Mouse (Mus musculus): ENCODE measurements around the gene Serpina3f. TPM values are rescaled to one million over a fixed set of nuclear protein-coding genes. Genes with fewer than 3 reads are reported as not detected.
"Not testable (repeated sequence)": the region's sequence is repeated elsewhere in the genome, so short reads cannot be mapped to it uniquely, and the experiment has no call there.

Serpina3f gene
- polyA plus RNA-seq, 1 experiment from 2014 or later: 0.12 TPM

DNA sequence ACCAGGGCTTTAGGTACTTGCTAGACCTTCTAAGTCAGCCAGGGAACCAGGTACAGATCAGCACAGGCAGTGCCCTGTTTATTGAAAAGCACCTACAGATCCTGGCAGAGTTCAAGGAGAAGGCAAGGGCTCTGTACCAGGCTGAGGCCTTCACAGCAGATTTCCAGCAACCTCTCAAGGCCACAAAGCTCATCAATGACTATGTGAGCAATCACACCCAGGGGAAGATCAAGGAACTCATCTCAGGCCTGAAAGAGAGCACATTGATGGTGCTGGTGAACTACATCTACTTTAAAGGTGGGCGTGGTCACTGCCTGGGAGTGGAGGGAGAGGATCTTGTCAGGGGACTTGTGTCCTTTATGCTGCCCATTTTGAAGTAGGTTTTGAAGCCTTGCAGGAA lies 23.7 kb downstream of the Serpina3f start:
- DNase-seq (ENCODE audit: low spot score); H3K27me3 ChIP-seq (replicated peaks; ENCODE audit: control insufficient read depth, insufficient read depth, low read length); H3K27ac ChIP-seq (ENCODE audit: low read depth); ATAC-seq (replicated peaks; ENCODE audit: low FRiP score, low TSS enrichment, low read depth); H3K4me3 ChIP-seq (ENCODE audit: low read depth, low read length); H3K36me3 ChIP-seq (ENCODE audit: control insufficient read depth, insufficient read depth, low read length); H3K9me3 ChIP-seq (ENCODE audit: control insufficient read depth, low read length); H3K4me1 ChIP-seq (replicated peaks; ENCODE audit: control insufficient read depth, insufficient read depth, low read length); H3K4me2 ChIP-seq (ENCODE audit: low read length); H3K9ac ChIP-seq (ENCODE audit: low read length): not testable (repeated sequence)
- 76% methylated on average over 1 of the region's 1 CpGs for WGBS

DNA sequence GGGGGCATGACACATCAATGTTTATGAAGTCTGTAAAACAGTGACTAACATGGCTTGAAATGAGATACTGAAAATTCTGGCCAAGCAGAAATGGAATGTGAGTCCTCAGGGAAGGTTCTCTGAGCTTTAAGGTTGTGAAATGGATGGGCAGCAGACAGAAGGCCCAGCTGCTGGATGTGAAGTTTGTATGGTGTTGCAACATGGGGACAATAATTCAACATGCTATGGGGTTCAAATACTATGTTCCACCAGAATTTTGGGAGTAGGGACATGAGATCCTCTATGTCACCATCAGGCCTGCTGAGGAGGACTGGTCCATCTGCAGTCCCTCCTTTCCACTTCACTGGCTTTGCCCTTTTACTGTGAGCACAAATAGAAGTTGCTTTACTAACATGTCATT lies 29.0 kb downstream of the Serpina3f start:
- H3K9ac ChIP-seq (ENCODE audit: low read length): no peak overlapping the region
- H3K27ac ChIP-seq (ENCODE audit: low read depth): no peak overlapping the region
- ATAC-seq (replicated peaks; ENCODE audit: low FRiP score, low TSS enrichment, low read depth) (no peak), DNase-seq (ENCODE audit: low spot score) (no peak)
- H3K4me2 ChIP-seq (ENCODE audit: low read length): no peak overlapping the region
- H3K4me3 ChIP-seq (ENCODE audit: low read depth, low read length): no peak overlapping the region
- no peaks in the 10 kb centered on the region for H3K4me1 ChIP-seq (replicated peaks; ENCODE audit: control insufficient read depth, insufficient read depth, low read length)
- no peaks in the 10 kb centered on the region for H3K9me3 ChIP-seq (ENCODE audit: control insufficient read depth, low read length)
- no peaks in the 10 kb centered on the region for H3K27me3 ChIP-seq (replicated peaks; ENCODE audit: control insufficient read depth, insufficient read depth, low read length)
- H3K36me3 ChIP-seq (ENCODE audit: control insufficient read depth, insufficient read depth, low read length): no peaks in the 10 kb centered on the region

- ATAC-seq (replicated peaks; ENCODE audit: low FRiP score, low TSS enrichment, low read depth): no peak
- Histone ChIP-seq H3K9ac (ENCODE audit: low read length) (no peak overlapping the region), H3K4me2 (ENCODE audit: low read length) (no peak overlapping the region), H3K27ac (ENCODE audit: low read depth) (no peak overlapping the region), H3K27me3 (replicated peaks; ENCODE audit: control insufficient read depth, insufficient read depth, low read length) (no peaks in the 10 kb centered on the region), H3K9me3 (ENCODE audit: control insufficient read depth, low read length) (no peaks in the 10 kb centered on the region), H3K4me1 (replicated peaks; ENCODE audit: control insufficient read depth, insufficient read depth, low read length) (no peaks in the 10 kb centered on the region), H3K4me3 (ENCODE audit: low read depth, low read length) (no peak overlapping the region), H3K36me3 (ENCODE audit: control insufficient read depth, insufficient read depth, low read length) (no peaks in the 10 kb centered on the region)
- WGBS: 67% methylated on average over 1 of the region's 1 CpGs
- no peak for DNase-seq (ENCODE audit: low spot score)
Observed at GRCm38 (mm10) chr12:104245092-104245491, 30.7 kb downstream of the Serpina3f start.

GRCm38 (mm10) chr12:104245595-104245994 lies 31.3 kb downstream of the Serpina3f start:
- 76% methylated on average over 3 of the region's 3 CpGs for WGBS
- Histone ChIP-seq H3K27ac (ENCODE audit: low read depth) (no peak overlapping the region), H3K4me2 (ENCODE audit: low read length) (no peak overlapping the region), H3K36me3 (ENCODE audit: control insufficient read depth, insufficient read depth, low read length) (no peaks in the 10 kb centered on the region), H3K9me3 (ENCODE audit: control insufficient read depth, low read length) (no peaks in the 10 kb centered on the region), H3K4me3 (ENCODE audit: low read depth, low read length) (no peak overlapping the region), H3K9ac (ENCODE audit: low read length) (no peak overlapping the region), H3K4me1 (replicated peaks; ENCODE audit: control insufficient read depth, insufficient read depth, low read length) (no peaks in the 10 kb centered on the region), H3K27me3 (replicated peaks; ENCODE audit: control insufficient read depth, insufficient read depth, low read length) (no peaks in the 10 kb centered on the region)
- DNase-seq (ENCODE audit: low spot score) (no peak), ATAC-seq (replicated peaks; ENCODE audit: low FRiP score, low TSS enrichment, low read depth) (no peak)

GRCm38 (mm10) chr12:104247553-104248002 lies 33.2 kb downstream of the Serpina3f start:
- ATAC-seq (replicated peaks; ENCODE audit: low FRiP score, low TSS enrichment, low read depth) (no peak), DNase-seq (ENCODE audit: low spot score) (no peak)
- no peaks in the 10 kb centered on the region for H3K36me3 ChIP-seq (ENCODE audit: control insufficient read depth, insufficient read depth, low read length)
- no peak overlapping the region for H3K4me2 ChIP-seq (ENCODE audit: low read length)
- no peak overlapping the region for H3K27ac ChIP-seq (ENCODE audit: low read depth)
- no peak overlapping the region for H3K9ac ChIP-seq (ENCODE audit: low read length)
- no peaks in the 10 kb centered on the region for H3K27me3 ChIP-seq (replicated peaks; ENCODE audit: control insufficient read depth, insufficient read depth, low read length)
- H3K4me3 ChIP-seq (ENCODE audit: low read depth, low read length): no peak overlapping the region
- no peaks in the 10 kb centered on the region for H3K9me3 ChIP-seq (ENCODE audit: control insufficient read depth, low read length)
- H3K4me1 ChIP-seq (replicated peaks; ENCODE audit: control insufficient read depth, insufficient read depth, low read length): no peaks in the 10 kb centered on the region

GRCm38 (mm10) chr12:104248231-104248630 lies 33.9 kb downstream of the Serpina3f start:
- Histone ChIP-seq H3K9me3 (ENCODE audit: control insufficient read depth, low read length) (no peaks in the 10 kb centered on the region), H3K4me3 (ENCODE audit: low read depth, low read length) (no peak overlapping the region), H3K4me1 (replicated peaks; ENCODE audit: control insufficient read depth, insufficient read depth, low read length) (no peaks in the 10 kb centered on the region), H3K9ac (ENCODE audit: low read length) (no peak overlapping the region), H3K27ac (ENCODE audit: low read depth) (no peak overlapping the region), H3K36me3 (ENCODE audit: control insufficient read depth, insufficient read depth, low read length) (no peaks in the 10 kb centered on the region), H3K27me3 (replicated peaks; ENCODE audit: control insufficient read depth, insufficient read depth, low read length) (no peaks in the 10 kb centered on the region), H3K4me2 (ENCODE audit: low read length) (no peak overlapping the region)
- DNase-seq (ENCODE audit: low spot score) (no peak), ATAC-seq (replicated peaks; ENCODE audit: low FRiP score, low TSS enrichment, low read depth) (no peak)
- 61% methylated on average over 3 of the region's 3 CpGs for WGBS

GRCm38 (mm10) chr12:104261041-104261440 lies 46.7 kb downstream of the Serpina3f start:
- DNase-seq (ENCODE audit: low spot score) (no peak), ATAC-seq (replicated peaks; ENCODE audit: low FRiP score, low TSS enrichment, low read depth) (no peak)
- no peaks in the 10 kb centered on the region for H3K27me3 ChIP-seq (replicated peaks; ENCODE audit: control insufficient read depth, insufficient read depth, low read length)
- H3K36me3 ChIP-seq (ENCODE audit: control insufficient read depth, insufficient read depth, low read length): no peaks in the 10 kb centered on the region
- H3K9ac ChIP-seq (ENCODE audit: low read length): no peak overlapping the region
- H3K9me3 ChIP-seq (ENCODE audit: control insufficient read depth, low read length): no peaks in the 10 kb centered on the region
- H3K27ac ChIP-seq (ENCODE audit: low read depth): no peak overlapping the region
- 37% methylated on average over 3 of the region's 3 CpGs for WGBS
- H3K4me2 ChIP-seq (ENCODE audit: low read length): no peak overlapping the region
- H3K4me3 ChIP-seq (ENCODE audit: low read depth, low read length): no peak overlapping the region
- H3K4me1 ChIP-seq (replicated peaks; ENCODE audit: control insufficient read depth, insufficient read depth, low read length): no peaks in the 10 kb centered on the region

DNA sequence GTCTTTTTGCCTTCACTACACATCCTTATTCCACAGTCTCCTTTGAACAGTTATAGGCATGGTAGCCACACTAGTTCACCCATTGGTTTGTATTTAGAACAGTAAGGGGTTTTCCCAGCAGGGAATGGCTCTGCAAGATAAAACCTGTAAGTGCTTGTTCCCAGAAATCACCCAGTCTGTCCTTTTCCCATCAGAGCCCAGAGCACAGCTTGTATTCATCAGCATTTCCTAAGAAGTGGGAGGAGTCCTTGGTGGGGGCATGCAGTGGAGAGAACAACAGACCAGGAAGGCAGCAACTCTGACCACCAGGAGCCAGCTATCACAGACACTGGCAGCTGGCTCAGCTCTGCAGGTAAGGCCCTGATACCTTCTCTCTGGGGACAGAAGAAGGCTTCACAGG lies 48.5 kb downstream of the Serpina3f start, which contains the start of gene Serpina3i:
TSS of gene Serpina3i (plus strand) at position 260 of the 400 bp plus-strand sequence.
- H3K4me2 ChIP-seq (ENCODE audit: low read length): no peak within 1 kb of the TSS
- H3K27me3 ChIP-seq (replicated peaks; ENCODE audit: control insufficient read depth, insufficient read depth, low read length): no peaks in the 10 kb centered on the region
- H3K27ac ChIP-seq (ENCODE audit: low read depth): no peak within 1 kb of the TSS
- no peak within 1 kb of the TSS for H3K4me3 ChIP-seq (ENCODE audit: low read depth, low read length)
- DNase-seq (ENCODE audit: low spot score) (no peak), ATAC-seq (replicated peaks; ENCODE audit: low FRiP score, low TSS enrichment, low read depth) (no peak)
- no peak within 1 kb of the TSS for H3K9ac ChIP-seq (ENCODE audit: low read length)
- no peaks in the 10 kb centered on the region for H3K36me3 ChIP-seq (ENCODE audit: control insufficient read depth, insufficient read depth, low read length)
- H3K9me3 ChIP-seq (ENCODE audit: control insufficient read depth, low read length): no peaks in the 10 kb centered on the region
- H3K4me1 ChIP-seq (replicated peaks; ENCODE audit: control insufficient read depth, insufficient read depth, low read length): no peaks in the 10 kb centered on the region

- no peaks in the 10 kb centered on the region for H3K9me3 ChIP-seq (ENCODE audit: control insufficient read depth, low read length)
- ATAC-seq (replicated peaks; ENCODE audit: low FRiP score, low TSS enrichment, low read depth): no peak
- no peak overlapping the region for H3K27ac ChIP-seq (ENCODE audit: low read depth)
- no peak overlapping the region for H3K4me3 ChIP-seq (ENCODE audit: low read depth, low read length)
- no peaks in the 10 kb centered on the region for H3K4me1 ChIP-seq (replicated peaks; ENCODE audit: control insufficient read depth, insufficient read depth, low read length)
- H3K9ac ChIP-seq (ENCODE audit: low read length): no peak overlapping the region
- WGBS: 77% methylated on average over 3 of the region's 3 CpGs
- H3K27me3 ChIP-seq (replicated peaks; ENCODE audit: control insufficient read depth, insufficient read depth, low read length): no peaks in the 10 kb centered on the region
- H3K36me3 ChIP-seq (ENCODE audit: control insufficient read depth, insufficient read depth, low read length): no peaks in the 10 kb centered on the region
- no peak overlapping the region for H3K4me2 ChIP-seq (ENCODE audit: low read length)
- DNase-seq (ENCODE audit: low spot score): no peak
Observed at GRCm38 (mm10) chr12:104266374-104266773, 52.0 kb downstream of the Serpina3f start.

Data from intestine, embryonic 14.5 days (tissue).